10 mouse cellular contexts compared by ENCODE assay signal in the genomic region with DNA sequence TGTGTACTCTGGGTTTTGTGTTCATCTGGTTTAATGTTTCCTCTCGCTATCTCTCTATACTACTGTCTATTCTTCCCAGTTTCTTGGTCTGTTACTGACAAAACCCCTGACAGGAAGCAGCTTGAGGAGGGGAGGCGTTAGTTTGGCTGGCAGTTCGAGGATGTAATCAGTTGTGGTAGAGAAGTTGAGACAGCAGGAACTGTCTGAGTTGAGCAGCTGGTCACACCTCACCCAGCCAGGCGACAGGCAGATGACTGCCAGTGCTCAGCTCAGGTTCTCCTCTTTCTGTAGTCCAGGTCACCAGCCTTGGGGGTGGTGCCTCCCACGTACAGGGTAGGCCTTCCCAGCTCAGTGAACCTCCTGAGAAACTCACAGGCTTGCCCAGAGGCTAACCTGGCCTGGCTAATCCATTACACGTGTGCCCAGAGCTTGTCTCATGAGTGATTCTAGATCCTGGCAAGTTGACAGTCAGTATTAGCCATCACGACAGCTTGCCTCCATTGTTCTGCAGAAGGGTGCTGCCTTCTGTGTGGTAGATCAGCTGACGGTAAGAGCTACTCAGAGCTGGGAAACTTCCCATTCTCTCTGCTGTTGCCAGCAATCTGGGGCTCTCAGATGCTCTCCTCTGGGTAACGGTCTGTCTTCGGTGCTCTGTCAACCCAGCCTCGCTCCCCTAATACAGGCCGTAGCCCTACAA. TPM values are rescaled to one million over a fixed set of nuclear protein-coding genes. Genes with fewer than 3 reads are reported as not detected.
DNase-seq lines count a peak whose midpoint lies in the region; ATAC-seq lines count a peak whose summit lies in the region.
"Had no signal": no experiment of that assay in that cellular context is flagged by ENCODE, and none has a peak within 500 bp of the region (broad histone marks: within the 10 kb centered on the region; RNA-seq: fewer than 3 reads in every experiment).

No protein-coding gene starts in this region.

- no peaks in the 10 kb centered on the region for H3K4me1 ChIP-seq in forebrain, embryonic 13.5 days
- H3K4me1 ChIP-seq in forebrain, embryonic 10.5 days = no peaks in the 10 kb centered on the region

- no peak overlapping the region for H3K4me3 ChIP-seq in forebrain, embryonic 13.5 days
- no peak overlapping the region for H3K4me3 ChIP-seq in forebrain, embryonic 10.5 days

- no peak overlapping the region for H3K9ac ChIP-seq in forebrain, embryonic 13.5 days

- DNase-seq in forebrain, embryonic 10.5 days (ENCODE audit: extremely low spot score, low spot score) = no peak
- DNase-seq in brain, adult 2 months (ENCODE audit: low read depth, low spot score) = peak; percentile 82
- peak; percentile 84 to 93 for DNase-seq in layer of hippocampus, postnatal 14 days (ENCODE audit: low spot score in 2 of 2)
- DNase-seq in right cerebral cortex, postnatal 10 days (ENCODE audit: low spot score in 2 of 2) = peak; percentile 54 to 64
- no peak for DNase-seq in spleen, adult 18-20 months
- DNase-seq in heart, adult 9 months (ENCODE audit: low spot score in 2 of 2) = no peak
- DNase-seq in lung, postnatal 25 days (ENCODE audit: low spot score) = no peak
- DNase-seq: kidney, postnatal 25 days had no signal

- 78% methylated on average over 12 of the region's 12 CpGs for WGBS in forebrain, embryonic 13.5 days
- WGBS in forebrain, embryonic 10.5 days = 89% methylated on average over 12 of the region's 12 CpGs

- ATAC-seq in forebrain, embryonic 13.5 days = peak; percentile 83; the same call in 1 of the 2 replicates

- no peaks in the 10 kb centered on the region for H3K27me3 ChIP-seq in forebrain, embryonic 13.5 days
- no peaks in the 10 kb centered on the region for H3K27me3 ChIP-seq in forebrain, embryonic 10.5 days (ENCODE audit: poor library complexity, severe bottlenecking)
- H3K27me3 ChIP-seq: CH12.LX had no signal

- no peak overlapping the region for H3K27ac ChIP-seq in forebrain, embryonic 13.5 days
- H3K27ac ChIP-seq in forebrain, embryonic 10.5 days = no peak overlapping the region

- no peak overlapping the region for H3K4me2 ChIP-seq in forebrain, embryonic 13.5 days

- H3K9me3 ChIP-seq in forebrain, embryonic 13.5 days (replicated peaks) = no peaks in the 10 kb centered on the region
- no peaks in the 10 kb centered on the region for H3K9me3 ChIP-seq in forebrain, embryonic 10.5 days

- H3K36me3 ChIP-seq in forebrain, embryonic 13.5 days (ENCODE audit: poor library complexity, severe bottlenecking) = peaks cover 56% of the 10 kb centered on the region
- peaks cover 60% of the 10 kb centered on the region for H3K36me3 ChIP-seq in forebrain, embryonic 10.5 days (replicated peaks)

RNA-seq across cellular contexts. Expression of gene Ccdc93, which starts 47.6 kb away (rescaled TPM):
- polyA plus RNA-seq in forebrain, embryonic 13.5 days (2015; fragmentation: Nextera tagmentation; extraction: Ambion mirVana) = 10.2 and 11.2 TPM in 2 replicates
- polyA plus RNA-seq in forebrain, embryonic 10.5 days (2016; fragmentation: Nextera tagmentation; extraction: Ambion mirVana) = 12.1 and 12.9 TPM in 2 replicates
- total RNA-seq in layer of hippocampus, postnatal 14 days (2021) = 10 to 100 TPM; 28.7 to 34.0 TPM

RNA-seq across cellular contexts. Expression of gene Htr5b, which starts 49.8 kb away (rescaled TPM):
- 0.09 TPM in 1 of 2 replicates, not detected in the other for polyA plus RNA-seq in forebrain, embryonic 13.5 days (2015; fragmentation: Nextera tagmentation; extraction: Ambion mirVana)
- polyA plus RNA-seq in forebrain, embryonic 10.5 days (2016; fragmentation: Nextera tagmentation; extraction: Ambion mirVana) = 0.33 and 0.53 TPM in 2 replicates
- 10 to 100 TPM in 1 of 2 experiments, 1 to 10 TPM in 1; 9.4 to 10.8 TPM for total RNA-seq in layer of hippocampus, postnatal 14 days (2021)
- total RNA-seq: CH12.LX had no signal

Comparison
In these comparisons a context has a peak if more than half of its experiments do, and no peak if none do; other contexts are left out.
1. DNase-seq: peak in brain, adult 2 months (single experiment), layer of hippocampus, postnatal 14 days (2 of 2) and right cerebral cortex, postnatal 10 days (2 of 2); none in forebrain, embryonic 10.5 days (single experiment), spleen, adult 18-20 months (0 of 2), heart, adult 9 months (0 of 2) and lung, postnatal 25 days (single experiment).